Mouse (Mus musculus): ENCODE results near the gene Gab2. TPM values are rescaled to one million over a fixed set of nuclear protein-coding genes. Genes with fewer than 3 reads are reported as not detected.

Gene Gab2
- polyA plus RNA-seq, 1 experiment from 2014 or later = 4.9 TPM

DNA sequence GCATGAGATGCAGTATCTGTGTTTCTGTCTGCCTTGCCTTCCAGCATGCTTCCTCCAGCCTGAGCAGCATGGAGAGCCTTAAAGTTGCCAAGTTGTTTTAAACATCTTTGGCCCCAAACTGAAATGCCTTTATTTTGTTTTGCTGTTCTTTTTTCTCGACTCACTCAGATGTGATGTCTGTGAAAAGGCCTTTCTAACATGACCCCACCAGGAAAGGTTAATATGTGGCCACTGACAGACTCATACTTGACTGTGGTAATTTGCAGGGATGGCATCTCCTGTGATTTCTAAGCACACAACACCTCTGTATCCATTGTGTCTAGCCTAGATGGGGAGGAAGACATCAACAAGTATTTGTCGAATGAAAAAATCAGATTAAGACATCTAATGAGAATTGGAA, 215.6 kb downstream of the Gab2 start:
- ATAC-seq (ENCODE audit: low FRiP score, low read depth) = no peak
- Histone ChIP-seq H3K36me3 (peaks cover under 1% of the 10 kb centered on the region; the same call in 1 of the 2 replicates), H3K9ac (no peak overlapping the region), H3K4me2 (replicated peaks) (no peak overlapping the region), H3K27ac (no peak overlapping the region), H3K4me3 (no peak overlapping the region), H3K4me1 (no peaks in the 10 kb centered on the region), H3K9me3 (no peaks in the 10 kb centered on the region), H3K27me3 (no peaks in the 10 kb centered on the region)
- 60% methylated on average over 2 of the region's 2 CpGs for WGBS

DNA sequence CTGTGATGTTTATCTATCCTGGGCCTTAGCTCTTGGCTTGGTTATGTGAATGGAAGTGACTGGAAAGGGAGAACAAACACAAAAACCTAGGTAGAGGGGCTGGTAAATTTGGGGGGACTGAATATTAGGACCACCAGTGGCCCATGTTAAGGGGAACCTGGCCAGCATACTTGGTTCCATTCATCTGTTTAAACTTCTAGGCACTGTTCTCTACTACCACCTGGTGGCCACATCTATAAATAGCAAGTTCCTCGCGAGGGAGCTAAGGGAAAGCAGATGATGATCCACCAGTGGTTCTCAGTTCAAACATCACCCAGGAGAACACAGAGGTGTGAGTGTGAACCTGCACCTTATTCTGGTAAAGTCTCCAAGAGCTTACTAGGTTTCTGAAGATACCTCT, 216.1 kb downstream of the Gab2 start:
- Histone ChIP-seq H3K9me3 (no peaks in the 10 kb centered on the region), H3K27ac (no peak overlapping the region), H3K4me3 (no peak overlapping the region), H3K4me1 (no peaks in the 10 kb centered on the region), H3K36me3 (peaks cover 5% of the 10 kb centered on the region; the same call in 1 of the 2 replicates), H3K9ac (no peak overlapping the region), H3K4me2 (replicated peaks) (no peak overlapping the region), H3K27me3 (no peaks in the 10 kb centered on the region)
- no peak; the same call in 1 of the 2 replicates for ATAC-seq (ENCODE audit: low FRiP score, low read depth)
- WGBS = 5% methylated on average over 2 of the region's 2 CpGs

DNA sequence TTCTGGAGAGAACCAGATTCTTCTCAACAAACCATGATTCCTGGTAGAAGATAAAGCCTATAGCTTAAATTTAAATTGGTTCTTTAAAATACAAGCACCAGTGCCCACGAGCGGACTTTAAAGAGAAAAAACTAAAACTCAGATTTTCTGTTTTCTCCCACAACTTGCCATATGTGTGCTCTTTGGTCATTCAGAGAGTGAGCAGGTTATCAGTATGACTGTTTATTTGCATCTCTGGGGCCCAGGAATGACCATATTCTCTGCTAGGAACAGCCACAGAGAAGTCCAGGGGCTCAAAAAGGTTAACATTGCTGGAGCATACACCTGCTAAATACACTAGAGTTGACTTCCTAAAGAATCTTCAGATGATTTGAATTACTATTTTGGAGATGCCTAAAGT, 216.9 kb downstream of the Gab2 start:
- no peak overlapping the region for H3K9ac ChIP-seq
- no peaks in the 10 kb centered on the region for H3K4me1 ChIP-seq
- WGBS = 80% methylated on average over 2 of the region's 2 CpGs
- H3K27me3 ChIP-seq = no peaks in the 10 kb centered on the region
- H3K4me2 ChIP-seq (replicated peaks) = no peak overlapping the region
- no peak overlapping the region for H3K27ac ChIP-seq
- H3K4me3 ChIP-seq = no peak overlapping the region
- H3K9me3 ChIP-seq = no peaks in the 10 kb centered on the region
- peaks cover 10% of the 10 kb centered on the region for H3K36me3 ChIP-seq
- ATAC-seq (ENCODE audit: low FRiP score, low read depth) = no peak

DNA sequence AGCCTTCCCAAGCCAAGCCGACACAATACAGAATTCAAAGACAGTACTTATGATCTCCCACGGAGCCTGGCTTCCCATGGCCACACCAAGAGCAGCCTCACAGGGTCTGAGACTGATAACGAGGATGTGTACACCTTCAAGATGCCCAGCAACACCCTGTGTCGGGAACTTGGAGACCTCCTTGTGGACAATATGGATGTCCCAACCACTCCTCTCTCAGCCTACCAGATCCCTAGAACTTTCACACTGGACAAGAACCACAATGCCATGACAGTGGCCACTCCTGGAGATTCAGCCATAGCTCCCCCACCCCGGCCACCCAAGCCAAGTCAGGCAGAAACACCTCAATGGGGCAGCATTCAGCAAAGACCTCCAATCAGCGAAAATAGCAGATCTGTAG, 217.6 kb downstream of the Gab2 start:
- Histone ChIP-seq H3K9me3 (no peaks in the 10 kb centered on the region), H3K4me2 (replicated peaks) (no peak overlapping the region), H3K27ac (no peak overlapping the region), H3K9ac (no peak overlapping the region), H3K4me1 (no peaks in the 10 kb centered on the region), H3K36me3 (peaks cover 14% of the 10 kb centered on the region), H3K27me3 (no peaks in the 10 kb centered on the region), H3K4me3 (no peak overlapping the region)
- WGBS = 77% methylated on average over 6 of the region's 6 CpGs
- no peak for ATAC-seq (ENCODE audit: low FRiP score, low read depth)

DNA sequence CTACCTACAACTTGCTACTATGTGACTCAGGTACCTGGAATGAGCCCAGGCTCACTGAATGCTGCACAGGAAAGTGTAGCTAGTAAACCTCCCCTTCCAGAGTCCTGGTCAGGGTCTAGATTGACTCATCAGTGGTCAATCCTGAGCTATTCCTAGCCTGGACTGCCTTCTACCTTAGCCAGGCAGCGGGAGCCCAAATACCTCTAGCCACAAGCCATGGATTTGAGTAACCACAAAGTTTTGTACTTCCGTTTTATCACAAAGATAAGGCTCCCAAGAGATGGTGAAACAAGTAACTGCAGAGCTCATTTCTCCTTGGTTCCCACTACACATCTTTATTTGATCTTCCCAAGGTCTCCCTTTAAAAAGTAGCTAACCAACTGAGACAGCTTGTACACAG, 219.5 kb downstream of the Gab2 start:
- Histone ChIP-seq H3K9me3 (no peaks in the 10 kb centered on the region), H3K36me3 (peaks cover 28% of the 10 kb centered on the region), H3K9ac (no peak overlapping the region), H3K4me3 (no peak overlapping the region), H3K27me3 (no peaks in the 10 kb centered on the region), H3K4me1 (no peaks in the 10 kb centered on the region), H3K27ac (no peak overlapping the region), H3K4me2 (replicated peaks) (no peak overlapping the region)
- no peak for ATAC-seq (ENCODE audit: low FRiP score, low read depth)
- 90% methylated on average over 2 of the region's 2 CpGs for WGBS

DNA sequence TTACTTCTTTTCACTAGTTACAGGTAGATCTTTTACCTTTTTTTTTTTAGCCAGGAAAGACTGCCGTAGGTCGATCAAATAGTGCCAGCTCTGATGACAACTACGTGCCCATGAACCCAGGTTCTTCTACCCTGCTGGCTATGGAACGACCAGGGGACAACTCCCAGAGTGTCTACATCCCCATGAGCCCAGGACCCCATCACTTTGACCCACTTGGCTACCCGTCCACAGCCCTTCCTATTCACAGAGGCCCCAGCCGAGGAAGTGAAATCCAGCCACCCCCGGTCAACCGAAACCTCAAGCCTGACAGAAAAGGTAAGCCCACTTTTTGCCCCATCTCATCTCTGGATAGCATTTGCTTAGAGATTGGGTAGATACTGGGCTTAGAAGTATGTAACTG, 219.9 kb downstream of the Gab2 start:
- H3K9me3 ChIP-seq = no peaks in the 10 kb centered on the region
- no peak for ATAC-seq (ENCODE audit: low FRiP score, low read depth)
- 79% methylated on average over 8 of the region's 8 CpGs for WGBS

DNA sequence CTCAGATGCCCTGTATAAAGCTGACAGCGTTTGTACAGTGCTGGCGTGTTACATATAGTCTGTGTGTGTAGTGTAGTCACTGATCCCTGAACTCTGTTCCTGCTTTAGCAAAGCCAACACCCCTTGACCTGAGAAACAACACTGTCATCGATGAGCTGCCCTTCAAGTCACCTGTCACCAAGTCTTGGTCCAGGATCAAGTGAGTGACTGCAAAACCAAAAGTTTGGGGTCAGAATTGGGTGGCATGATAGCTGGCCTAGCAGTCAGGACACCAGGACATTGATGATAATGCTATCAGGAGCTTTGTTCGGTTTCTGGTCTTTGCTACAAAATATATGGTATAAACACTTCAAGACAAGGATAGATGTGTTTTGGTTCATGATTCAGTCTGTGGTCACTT, 220.9 kb downstream of the Gab2 start:
- no peak overlapping the region for H3K9ac ChIP-seq
- H3K36me3 ChIP-seq = peaks cover 35% of the 10 kb centered on the region
- no peak overlapping the region for H3K4me3 ChIP-seq
- H3K4me2 ChIP-seq (replicated peaks) = no peak overlapping the region
- 90% methylated on average over 4 of the region's 4 CpGs for WGBS
- no peaks in the 10 kb centered on the region for H3K9me3 ChIP-seq
- H3K27ac ChIP-seq = no peak overlapping the region
- H3K27me3 ChIP-seq = no peaks in the 10 kb centered on the region
- no peak for ATAC-seq (ENCODE audit: low FRiP score, low read depth)
- H3K4me1 ChIP-seq = no peaks in the 10 kb centered on the region

More for the DNA sequence above, 219.9 kb downstream of the Gab2 start:
- no peak overlapping the region for H3K27ac ChIP-seq
- H3K4me2 ChIP-seq (replicated peaks) = no peak overlapping the region
- no peak overlapping the region for H3K9ac ChIP-seq
- no peaks in the 10 kb centered on the region for H3K27me3 ChIP-seq
- no peak overlapping the region for H3K4me3 ChIP-seq
- H3K36me3 ChIP-seq = peaks cover 28% of the 10 kb centered on the region
- H3K4me1 ChIP-seq = no peaks in the 10 kb centered on the region

DNA sequence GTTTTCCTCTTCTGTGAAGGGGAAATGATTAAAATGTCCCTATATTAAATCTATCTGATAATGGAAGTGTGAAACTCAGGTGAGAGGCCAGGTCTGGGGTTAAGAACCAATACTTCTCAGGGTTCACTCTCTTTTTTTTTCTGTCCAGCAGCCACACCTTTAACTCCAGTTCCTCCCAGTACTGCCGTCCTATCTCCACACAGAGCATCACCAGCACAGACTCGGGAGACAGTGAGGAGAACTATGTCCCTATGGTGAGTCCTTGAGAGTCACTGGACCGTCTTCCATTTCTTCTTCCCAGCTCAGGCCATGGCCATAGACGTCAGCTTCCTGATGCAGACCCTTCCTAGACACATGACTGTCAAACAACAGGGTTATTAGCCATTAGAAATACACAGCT, 221.5 kb downstream of the Gab2 start:
- peaks cover 40% of the 10 kb centered on the region for H3K36me3 ChIP-seq
- H3K9me3 ChIP-seq = no peaks in the 10 kb centered on the region
- H3K9ac ChIP-seq = no peak overlapping the region
- no peak for ATAC-seq (ENCODE audit: low FRiP score, low read depth)
- 73% methylated on average over 4 of the region's 4 CpGs for WGBS
- H3K27ac ChIP-seq = no peak overlapping the region
- no peak overlapping the region for H3K4me3 ChIP-seq
- H3K4me1 ChIP-seq = no peaks in the 10 kb centered on the region
- no peaks in the 10 kb centered on the region for H3K27me3 ChIP-seq
- H3K4me2 ChIP-seq (replicated peaks) = no peak overlapping the region

DNA sequence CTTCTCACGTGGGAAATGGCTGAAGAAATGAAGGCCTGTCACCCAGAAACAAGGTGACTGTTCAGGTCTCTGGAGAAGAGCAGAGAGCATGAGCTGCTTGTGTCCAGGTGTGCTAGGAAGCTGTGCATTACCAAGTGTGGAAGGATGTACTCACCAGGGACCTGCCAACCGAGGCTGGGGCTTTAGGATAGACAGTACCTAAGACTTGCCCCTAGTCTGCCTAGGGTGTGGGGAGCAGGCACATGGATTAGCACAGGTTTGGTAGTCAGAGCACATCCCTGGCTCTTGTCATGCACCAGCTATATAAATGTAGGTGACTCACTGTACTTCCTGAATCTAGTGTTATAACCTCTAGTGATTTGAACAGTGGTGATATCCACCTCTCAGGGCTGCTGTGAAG, 222.2 kb downstream of the Gab2 start:
- Histone ChIP-seq H3K9me3 (no peaks in the 10 kb centered on the region), H3K9ac (no peak overlapping the region), H3K36me3 (peaks cover 46% of the 10 kb centered on the region), H3K4me3 (no peak overlapping the region), H3K4me1 (no peaks in the 10 kb centered on the region), H3K27me3 (no peaks in the 10 kb centered on the region), H3K4me2 (replicated peaks) (no peak overlapping the region), H3K27ac (no peak overlapping the region)
- ATAC-seq (ENCODE audit: low FRiP score, low read depth) = no peak
- 75% methylated on average over 2 of the region's 2 CpGs for WGBS

DNA sequence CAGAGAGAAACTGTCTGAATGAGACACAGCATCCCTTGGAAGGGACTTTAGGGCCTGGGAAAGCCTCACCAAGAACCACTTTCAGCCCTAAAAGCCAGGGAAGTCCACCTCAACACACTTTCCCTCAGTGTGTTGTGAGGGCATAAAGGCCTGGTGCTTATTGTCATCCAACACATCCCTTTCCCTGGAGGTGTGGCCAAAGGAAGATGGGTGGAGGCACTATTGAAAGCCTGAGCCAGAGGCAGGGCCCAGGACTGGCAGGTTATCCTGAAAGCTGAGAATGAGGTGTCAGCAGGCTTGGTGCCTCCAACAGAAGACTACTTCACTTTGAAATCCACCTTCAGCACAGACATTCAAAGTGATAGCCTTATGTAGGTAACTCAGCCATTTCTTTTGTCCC, 223.1 kb downstream of the Gab2 start:
- H3K27me3 ChIP-seq = no peaks in the 10 kb centered on the region
- H3K4me1 ChIP-seq = no peaks in the 10 kb centered on the region
- H3K4me2 ChIP-seq (replicated peaks) = no peak overlapping the region
- H3K27ac ChIP-seq = no peak overlapping the region
- no peak overlapping the region for H3K9ac ChIP-seq
- peaks cover 55% of the 10 kb centered on the region for H3K36me3 ChIP-seq
- no peak for ATAC-seq (ENCODE audit: low FRiP score, low read depth)
- H3K4me3 ChIP-seq = no peak overlapping the region
- no peaks in the 10 kb centered on the region for H3K9me3 ChIP-seq

DNA sequence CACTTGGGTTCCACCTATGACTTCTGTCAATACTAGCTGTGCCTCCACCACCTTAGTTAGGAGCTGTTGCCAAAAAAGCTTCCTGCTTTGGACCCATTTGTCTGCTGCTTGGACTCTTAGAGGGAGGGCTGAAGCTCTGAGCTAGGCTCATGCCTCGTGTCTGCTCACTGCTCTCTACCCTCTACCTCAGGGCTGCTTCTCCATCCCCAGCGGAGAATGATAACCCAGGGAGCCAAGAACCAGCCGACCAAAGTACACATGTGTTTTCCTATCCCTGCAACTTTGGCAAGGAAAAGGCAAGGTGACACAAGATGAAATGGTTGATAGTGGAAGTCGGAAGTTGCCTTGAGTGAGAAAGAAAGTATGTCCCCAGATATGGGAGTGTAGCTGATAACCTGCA, 223.8 kb downstream of the Gab2 start:
- Histone ChIP-seq H3K4me1 (no peaks in the 10 kb centered on the region), H3K9ac (no peak overlapping the region), H3K4me3 (no peak overlapping the region), H3K27me3 (no peaks in the 10 kb centered on the region), H3K36me3 (peaks cover 62% of the 10 kb centered on the region), H3K4me2 (replicated peaks) (no peak overlapping the region), H3K9me3 (no peaks in the 10 kb centered on the region), H3K27ac (no peak overlapping the region)
- WGBS = 88% methylated on average over 4 of the region's 4 CpGs
- ATAC-seq (ENCODE audit: low FRiP score, low read depth) = no peak

DNA sequence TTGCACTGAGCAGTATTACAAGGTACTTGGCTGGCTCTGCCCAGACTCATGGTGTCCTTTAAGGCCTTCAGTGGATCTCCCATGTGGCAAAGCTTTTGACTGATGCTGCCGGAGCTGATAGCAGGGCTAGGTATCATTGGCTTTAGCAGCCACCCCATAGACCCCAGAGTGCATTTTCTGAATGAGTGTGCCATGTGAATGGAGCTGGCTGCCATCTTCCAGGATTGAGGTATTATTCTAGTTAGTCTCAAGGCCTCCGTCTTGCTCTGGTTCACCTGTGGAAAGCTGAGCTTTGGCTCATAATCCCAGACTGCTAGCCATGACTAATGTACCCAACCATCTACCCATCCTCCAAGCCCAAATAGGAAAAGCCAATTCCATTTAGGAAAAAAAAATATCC, 225.4 kb downstream of the Gab2 start:
- no peaks in the 10 kb centered on the region for H3K9me3 ChIP-seq
- no peak for ATAC-seq (ENCODE audit: low FRiP score, low read depth)
- H3K4me2 ChIP-seq (replicated peaks) = no peak overlapping the region
- no peak overlapping the region for H3K9ac ChIP-seq
- H3K36me3 ChIP-seq = peaks cover 78% of the 10 kb centered on the region
- no peak overlapping the region for H3K4me3 ChIP-seq
- 88% methylated on average over 2 of the region's 2 CpGs for WGBS
- H3K4me1 ChIP-seq = no peaks in the 10 kb centered on the region
- H3K27ac ChIP-seq = no peak overlapping the region
- no peaks in the 10 kb centered on the region for H3K27me3 ChIP-seq

DNA sequence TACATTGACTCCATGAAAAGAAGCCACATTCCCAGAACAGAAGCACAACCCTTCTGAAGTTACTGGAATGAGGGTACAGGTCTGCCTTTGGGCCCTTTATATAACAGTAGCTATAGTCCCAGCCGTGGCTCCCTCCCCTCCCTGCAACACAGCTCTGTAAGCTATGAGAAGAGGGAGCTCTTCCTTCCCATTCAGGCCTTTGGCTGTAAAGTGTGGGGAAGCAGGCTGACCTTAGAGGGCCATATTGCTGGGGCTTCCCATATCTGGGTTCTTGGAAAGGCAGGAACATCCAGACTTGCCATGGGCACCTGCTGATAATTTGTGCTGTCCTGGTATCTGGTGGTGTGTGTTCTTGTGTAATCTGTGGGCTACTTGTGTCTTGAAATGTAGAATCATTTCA, 226.2 kb downstream of the Gab2 start:
- Histone ChIP-seq H3K9me3 (no peaks in the 10 kb centered on the region), H3K4me1 (no peaks in the 10 kb centered on the region), H3K4me3 (no peak overlapping the region), H3K27ac (no peak overlapping the region), H3K27me3 (no peaks in the 10 kb centered on the region), H3K36me3 (peaks cover 80% of the 10 kb centered on the region), H3K4me2 (replicated peaks) (no peak overlapping the region), H3K9ac (no peak overlapping the region)
- 84% methylated on average over 1 of the region's 1 CpGs for WGBS
- ATAC-seq (ENCODE audit: low FRiP score, low read depth) = no peak

Data from limb, embryonic 13.5 days (tissue).